Mouse (Mus musculus) spleen, adult 2 months (tissue): ENCODE measurements around the gene Car5a.

Experiments used
- CTCF ChIP-seq: fragments of 200-500 bp; IDR thresholded peaks from 2 replicates; pipeline ENCODE4 v1.5.1; 2011; ENCODE audit warnings: mild to moderate bottlenecking, inconsistent platforms; ENCODE audit not compliant: insufficient read depth, insufficient read length, insufficient replicate concordance; ENCODE audit errors: extremely low read depth
- POLR2A ChIP-seq: fragments of 200-500 bp; IDR thresholded peaks from 2 replicates; pipeline ENCODE4 v1.6.1; 2011; ENCODE audit warnings: low read depth, low read length, inconsistent platforms

GRCm38 (mm10) chr8:121889810-121890785 is 54.6 kb downstream of the Car5a start:
- TF ChIP-seq CTCF (no peak), POLR2A (no peak)
